In the genomic region with DNA sequence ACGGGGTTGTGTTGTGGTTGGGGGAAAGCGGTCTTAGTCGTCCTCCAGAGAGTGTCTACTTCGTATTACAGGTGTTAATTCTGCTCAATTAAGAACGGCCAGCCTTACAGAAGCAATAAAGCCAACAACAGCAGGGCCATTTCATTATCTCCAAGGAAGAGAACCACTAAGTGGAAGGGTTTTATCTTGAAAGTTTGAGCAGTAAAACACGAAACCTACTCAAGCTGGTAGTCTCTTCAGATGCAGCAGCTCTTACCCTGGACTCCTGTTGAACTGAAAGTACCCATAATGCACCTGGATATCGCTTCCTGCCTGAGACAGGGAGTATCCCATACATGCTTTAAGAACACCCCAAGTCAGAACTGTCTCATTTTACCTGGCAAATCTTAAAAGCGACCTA, we compare ENCODE assay signal across 19 mouse cellular contexts. TPM values are rescaled to one million over a fixed set of nuclear protein-coding genes. Genes with fewer than 3 reads are reported as not detected.
A peak's percentile ranks its signal among the peaks of the same experiment; 100 is the strongest.
DNase-seq lines count a peak whose midpoint lies in the region; ATAC-seq and TF ChIP-seq lines count a peak whose summit lies in the region.
"Had no signal": no experiment of that assay in that cellular context is flagged by ENCODE, and none has a peak within 500 bp of the region (broad histone marks: within the 10 kb centered on the region; RNA-seq: fewer than 3 reads in every experiment).

No protein-coding gene starts in this region.

- peaks cover 29% of the 10 kb centered on the region; the same call in 1 of the 2 replicates for H3K4me1 ChIP-seq in spleen, adult 2 months (ENCODE audit: control insufficient read depth, insufficient read depth, insufficient read length)
- H3K4me1 ChIP-seq in bone marrow macrophage, adult 2 months (ENCODE audit: control insufficient read depth, insufficient read depth, low read length) = peaks cover 91% of the 10 kb centered on the region
- H3K4me1 ChIP-seq in small intestine, adult 2 months (ENCODE audit: control insufficient read depth, insufficient read depth, insufficient read length, low read length) = no peaks in the 10 kb centered on the region; the same call in 1 of the 2 replicates
- H3K4me1 ChIP-seq: heart, embryonic 15.5 days; intestine, embryonic 15.5 days had no signal

- ATAC-seq in monocyte, adult 5-6 weeks (replicated peaks; ENCODE audit: insufficient number of reproducible peaks, low FRiP score, low TSS enrichment, poor library complexity, severe bottlenecking) = no peak
- ATAC-seq: intestine, embryonic 15.5 days; midbrain, embryonic 13.5 days had no signal

- H3K36me3 ChIP-seq in spleen, adult 2 months (ENCODE audit: control insufficient read depth, insufficient read depth, low read length) = no peaks in the 10 kb centered on the region; the same call in 1 of the 2 replicates
- no peaks in the 10 kb centered on the region for H3K36me3 ChIP-seq in small intestine, adult 2 months (ENCODE audit: control insufficient read depth, insufficient read depth, low read length)
- H3K36me3 ChIP-seq: forebrain, embryonic 12.5 days; G1E; heart, embryonic 15.5 days; intestine, embryonic 15.5 days; midbrain, embryonic 13.5 days had no signal

- no peak for DNase-seq in spleen, adult 2 months (ENCODE audit: low read depth in 1 of 2, low spot score in 2 of 2)
- DNase-seq in spleen, postnatal 4 days (ENCODE audit: low spot score in 2 of 2) = no peak
- DNase-seq in thymus, postnatal 4 days = peak; percentile 44
- no peak for DNase-seq in urinary bladder, postnatal 25 days (ENCODE audit: low spot score)
- DNase-seq in gastrocnemius, postnatal 14 days = no peak
- DNase-seq: adrenal gland, adult 8-10 months; cerebellum, adult 18-20 months; cerebellum, postnatal 36 days; liver; lung, adult 2 months; lung, postnatal 4 days had no signal

- intact Hi-C loops in gastrocnemius, postnatal 14 days (cut with DNase I; ENCODE audit: low total_unique reads) = no loop called here

- no peaks in the 10 kb centered on the region for H3K27me3 ChIP-seq in spleen, adult 2 months (ENCODE audit: control insufficient read depth, insufficient read depth, low read length)
- no peaks in the 10 kb centered on the region for H3K27me3 ChIP-seq in small intestine, adult 2 months (ENCODE audit: control insufficient read depth, insufficient read depth, low read length)
- H3K27me3 ChIP-seq: heart, embryonic 15.5 days; intestine, embryonic 15.5 days; midbrain, embryonic 13.5 days had no signal

- TF ChIP-seq POLR2A in spleen, adult 2 months (IDR thresholded peaks at IDR 0.05; ENCODE audit: low read depth, low read length) = peak; percentile 10; the same call in 1 of the 2 replicates
- TF ChIP-seq POLR2A in bone marrow macrophage, adult 2 months (IDR thresholded peaks at IDR 0.05; ENCODE audit: borderline replicate concordance, low read depth, low read length) = no peak
- TF ChIP-seq POLR2A in small intestine, adult 2 months (IDR thresholded peaks at IDR 0.05; ENCODE audit: low read depth, low read length) = no peak

- no peak for TF ChIP-seq CTCF in spleen, adult 2 months (IDR thresholded peaks at IDR 0.05; ENCODE audit: extremely low read depth, insufficient read depth, insufficient read length, insufficient replicate concordance)
- no peak for TF ChIP-seq CTCF in bone marrow macrophage, adult 2 months (IDR thresholded peaks at IDR 0.05; ENCODE audit: low read depth, low read length)
- no peak for TF ChIP-seq CTCF in small intestine, adult 2 months (IDR thresholded peaks at IDR 0.05; ENCODE audit: extremely low read depth, insufficient read length, insufficient replicate concordance, low read depth, low read length)

- H3K4me3 ChIP-seq in spleen, adult 2 months (ENCODE audit: extremely low read depth, insufficient read depth, insufficient read length) = no peak overlapping the region
- H3K4me3 ChIP-seq in bone marrow macrophage, adult 2 months (ENCODE audit: insufficient read depth, low read length) = no peak overlapping the region
- no peak overlapping the region for H3K4me3 ChIP-seq in small intestine, adult 2 months (ENCODE audit: low read depth, low read length)
- H3K4me3 ChIP-seq: forebrain, embryonic 12.5 days; heart, embryonic 15.5 days; intestine, embryonic 15.5 days; midbrain, embryonic 13.5 days had no signal

- H3K27ac ChIP-seq in spleen, adult 2 months (ENCODE audit: insufficient read depth, low read length) = peak overlapping the region; percentile 95; the same call in 1 of the 2 replicates
- peak overlapping the region; percentile 74; the same call in 1 of the 2 replicates for H3K27ac ChIP-seq in bone marrow macrophage, adult 2 months (ENCODE audit: insufficient read depth, low read depth, low read length)
- H3K27ac ChIP-seq in small intestine, adult 2 months (ENCODE audit: insufficient read depth, low read depth, low read length) = peak overlapping the region; percentile 76
- H3K27ac ChIP-seq: forebrain, embryonic 12.5 days; heart, embryonic 15.5 days; intestine, embryonic 15.5 days; midbrain, embryonic 13.5 days had no signal

- WGBS in spleen, adult 2 months = 31% methylated on average over 8 of the region's 8 CpGs
- 60% methylated on average over 8 of the region's 8 CpGs for WGBS in small intestine, adult 2 months

RNA-seq across cellular contexts. Expression of a gene that starts 10.7 kb away (rescaled TPM):
- 15.2 and 16.0 TPM in 2 replicates for polyA plus RNA-seq in spleen, adult 2 months (2012; rRNA removed)
- polyA plus RNA-seq in bone marrow macrophage, adult 2 months (2012; ENCODE audit: insufficient read depth, insufficient read length, missing spikeins) = 256 and 264 TPM in 2 replicates
- polyA plus RNA-seq in small intestine, adult 2 months (2012; rRNA removed) = 1.8 and 3.0 TPM in 2 replicates
- total RNA-seq in monocyte, adult 5-6 weeks (2017) = 110 to 158 TPM (median 149 TPM) in 3 replicates
- total RNA-seq in gastrocnemius, postnatal 14 days (2021) = 1 to 10 TPM in 1 of 2 experiments, under 1 TPM in 1; 0.98 to 1.7 TPM
- total RNA-seq: G1E had no signal
- polyA plus RNA-seq: G1E had no signal

RNA-seq across cellular contexts. Expression of a gene that starts 40.2 kb away (rescaled TPM):
- polyA plus RNA-seq in spleen, adult 2 months (2012; rRNA removed) = 53.1 and 69.6 TPM in 2 replicates
- polyA plus RNA-seq in bone marrow macrophage, adult 2 months (2012; ENCODE audit: insufficient read depth, insufficient read length, missing spikeins) = 98.6 and 100 TPM in 2 replicates
- 14.4 and 31.8 TPM in 2 replicates for polyA plus RNA-seq in small intestine, adult 2 months (2012; rRNA removed)
- 78.2 to 132 TPM (median 118 TPM) in 3 replicates for total RNA-seq in monocyte, adult 5-6 weeks (2017)
- 10 to 100 TPM; 14.9 to 17.4 TPM for total RNA-seq in gastrocnemius, postnatal 14 days (2021)

Comparison
In these comparisons a context has a peak if more than half of its experiments do, and no peak if none do; other contexts are left out.
1. RNA of a gene that starts 10.7 kb away (polyA plus RNA-seq): 256 to 264 TPM in bone marrow macrophage, adult 2 months; 15.2 to 16.0 TPM in spleen, adult 2 months and 1.8 to 3.0 TPM in small intestine, adult 2 months; every median in the first group is over 10 times any median in the second.
2. Peak in every context shown above with its lines, with median percentiles within 50 percentile points of each other: H3K27ac ChIP-seq.